8 mouse cellular contexts compared by ENCODE assay signal in genomic region chr11:67112019-67112850, GRCm38 (mm10). TPM values are rescaled to one million over a fixed set of nuclear protein-coding genes. Genes with fewer than 3 reads are reported as not detected.
DNase-seq lines count a peak whose midpoint lies in the region; ATAC-seq and TF ChIP-seq lines count a peak whose summit lies in the region.

No protein-coding gene starts in this region.

- no peak for ATAC-seq in forebrain, embryonic 12.5 days (ENCODE audit: low FRiP score)
- ATAC-seq in forebrain, embryonic 16.5 days, result peak; percentile 15
- no peak for ATAC-seq in lung, postnatal 0 days

- no peak overlapping the region for H3K9ac ChIP-seq in forebrain, embryonic 12.5 days
- H3K9ac ChIP-seq in ES-Bruce4 (ENCODE audit: low read depth, poor library complexity, severe bottlenecking), result no peak overlapping the region
- H3K9ac ChIP-seq in forebrain, embryonic 16.5 days (replicated peaks; ENCODE audit: low read depth, low read length), result no peak overlapping the region
- no peak overlapping the region for H3K9ac ChIP-seq in lung, postnatal 0 days (replicated peaks; ENCODE audit: low read depth)

- H3K4me1 ChIP-seq in forebrain, embryonic 10.5 days, result peaks cover 2% of the 10 kb centered on the region; the same call in 1 of the 2 replicates
- no peaks in the 10 kb centered on the region for H3K4me1 ChIP-seq in forebrain, embryonic 12.5 days
- no peaks in the 10 kb centered on the region for H3K4me1 ChIP-seq in ES-Bruce4 (ENCODE audit: control insufficient read depth, insufficient read depth, low read length)
- no peaks in the 10 kb centered on the region for H3K4me1 ChIP-seq in forebrain, embryonic 16.5 days (replicated peaks; ENCODE audit: control insufficient read depth, insufficient read depth, low read length)
- H3K4me1 ChIP-seq in lung, postnatal 0 days (ENCODE audit: insufficient read depth, low read depth, low read length), result no peaks in the 10 kb centered on the region

- H3K27ac ChIP-seq in forebrain, embryonic 10.5 days, result no peak overlapping the region
- no peak overlapping the region for H3K27ac ChIP-seq in forebrain, embryonic 12.5 days
- H3K27ac ChIP-seq in ES-Bruce4 (ENCODE audit: insufficient read depth, low read length), result no peak overlapping the region
- H3K27ac ChIP-seq in forebrain, embryonic 16.5 days (ENCODE audit: low read length), result no peak overlapping the region
- no peak overlapping the region for H3K27ac ChIP-seq in lung, postnatal 0 days (ENCODE audit: low read length)

- WGBS in forebrain, embryonic 10.5 days, result 31% methylated on average over 11 of the region's 11 CpGs
- 33% methylated on average over 11 of the region's 11 CpGs for WGBS in forebrain, embryonic 12.5 days
- WGBS in forebrain, embryonic 16.5 days, result 32% methylated on average over 11 of the region's 11 CpGs
- 26% methylated on average over 11 of the region's 11 CpGs for WGBS in lung, postnatal 0 days

- DNase-seq in forebrain, embryonic 10.5 days (ENCODE audit: extremely low spot score, low spot score), result peak; percentile 70
- peak; percentile 65 for DNase-seq in c-Kit-positive CD71-negative TER-119-negative erythroid progenitor cells, embryonic 14.5 days (ENCODE audit: low read depth)
- peak; percentile 19 to 66 for DNase-seq in kidney, adult 8-10 months
- DNase-seq in lung, postnatal 0 days (ENCODE audit: low spot score), result peak; percentile 75
- DNase-seq in right cerebral cortex, postnatal 10 days (ENCODE audit: low spot score in 2 of 2), result peak; percentile 61 to 81

- no peak for TF ChIP-seq EP300 in ES-Bruce4 (IDR thresholded peaks at IDR 0.05; ENCODE audit: insufficient read depth, low read depth, low read length)
- no peak for TF ChIP-seq EP300 in lung, postnatal 0 days (IDR thresholded peaks at IDR 0.05)

- no peaks in the 10 kb centered on the region for H3K9me3 ChIP-seq in forebrain, embryonic 10.5 days
- no peaks in the 10 kb centered on the region for H3K9me3 ChIP-seq in forebrain, embryonic 12.5 days
- H3K9me3 ChIP-seq in ES-Bruce4 (replicated peaks; ENCODE audit: control insufficient read depth, insufficient read depth, low read length, poor library complexity, severe bottlenecking), result no peaks in the 10 kb centered on the region
- H3K9me3 ChIP-seq in forebrain, embryonic 16.5 days (ENCODE audit: control insufficient read depth, low read length), result no peaks in the 10 kb centered on the region
- no peaks in the 10 kb centered on the region for H3K9me3 ChIP-seq in lung, postnatal 0 days (ENCODE audit: low read length)

- H3K27me3 ChIP-seq in forebrain, embryonic 10.5 days (ENCODE audit: poor library complexity, severe bottlenecking), result peaks cover 4% of the 10 kb centered on the region; the same call in 1 of the 2 replicates
- 0 out of 2 replicates have a peak, but pooled peaks cover 18% of the 10 kb centered on the region for H3K27me3 ChIP-seq in forebrain, embryonic 12.5 days
- H3K27me3 ChIP-seq in ES-Bruce4 (ENCODE audit: control insufficient read depth, insufficient read depth, low read length, poor library complexity, severe bottlenecking), result no peaks in the 10 kb centered on the region
- no peaks in the 10 kb centered on the region for H3K27me3 ChIP-seq in forebrain, embryonic 16.5 days (replicated peaks; ENCODE audit: control insufficient read depth, insufficient read depth, low read length)
- H3K27me3 ChIP-seq in lung, postnatal 0 days (replicated peaks; ENCODE audit: insufficient read depth, low read length), result no peaks in the 10 kb centered on the region

- TF ChIP-seq POLR2A in ES-Bruce4 (IDR thresholded peaks at IDR 0.05; ENCODE audit: insufficient read depth, low read length), result no peak

- no peak overlapping the region for H3K4me2 ChIP-seq in forebrain, embryonic 12.5 days
- no peak overlapping the region for H3K4me2 ChIP-seq in forebrain, embryonic 16.5 days (ENCODE audit: low read length)
- no peak overlapping the region for H3K4me2 ChIP-seq in lung, postnatal 0 days (replicated peaks; ENCODE audit: low read depth, low read length)

- no peaks in the 10 kb centered on the region for H3K36me3 ChIP-seq in forebrain, embryonic 10.5 days (replicated peaks)
- H3K36me3 ChIP-seq in forebrain, embryonic 12.5 days (replicated peaks), result no peaks in the 10 kb centered on the region
- H3K36me3 ChIP-seq in ES-Bruce4 (ENCODE audit: control insufficient read depth, insufficient read depth, low read length, poor library complexity, severe bottlenecking), result no peaks in the 10 kb centered on the region
- H3K36me3 ChIP-seq in forebrain, embryonic 16.5 days (ENCODE audit: control insufficient read depth, insufficient read depth), result no peaks in the 10 kb centered on the region
- H3K36me3 ChIP-seq in lung, postnatal 0 days (ENCODE audit: insufficient read depth, low read length), result no peaks in the 10 kb centered on the region

- TF ChIP-seq CTCF in ES-Bruce4 (IDR thresholded peaks at IDR 0.05; ENCODE audit: low read depth, low read length), result peak; percentile 32
- TF ChIP-seq CTCF in lung, postnatal 0 days (IDR thresholded peaks at IDR 0.05), result peak; percentile 83

- no peak overlapping the region for H3K4me3 ChIP-seq in forebrain, embryonic 10.5 days
- H3K4me3 ChIP-seq in forebrain, embryonic 12.5 days (replicated peaks), result no peak overlapping the region
- no peak overlapping the region for H3K4me3 ChIP-seq in ES-Bruce4 (ENCODE audit: low read depth, low read length)
- H3K4me3 ChIP-seq in forebrain, embryonic 16.5 days (replicated peaks; ENCODE audit: low read length), result no peak overlapping the region
- H3K4me3 ChIP-seq in lung, postnatal 0 days (ENCODE audit: low read depth, low read length), result no peak overlapping the region

RNA-seq across cellular contexts. Expression of gene Myh3, which starts 34.1 kb away (rescaled TPM):
- 0.28 and 0.37 TPM in 2 replicates for polyA plus RNA-seq in forebrain, embryonic 10.5 days (2016; fragmentation: Nextera tagmentation; extraction: Ambion mirVana)
- polyA plus RNA-seq in forebrain, embryonic 12.5 days (2016; fragmentation: Nextera tagmentation; extraction: Ambion mirVana), result 0.33 and 0.87 TPM in 2 replicates
- 0.36 and 0.47 TPM in 2 replicates for polyA plus RNA-seq in ES-Bruce4 (2011; ENCODE audit: insufficient read depth, insufficient read length, low read depth, missing spikeins)
- polyA plus RNA-seq in forebrain, embryonic 16.5 days (2015; fragmentation: Nextera tagmentation; extraction: Ambion mirVana), result 0.09 and 0.36 TPM in 2 replicates
- polyA plus RNA-seq in lung, postnatal 0 days (2015; fragmentation: Nextera tagmentation; extraction: Ambion mirVana), result 0.07 and 0.12 TPM in 2 replicates

RNA-seq across cellular contexts. Expression of gene Myh2, which starts 58.6 kb away (rescaled TPM):
- polyA plus RNA-seq in forebrain, embryonic 10.5 days (2016; fragmentation: Nextera tagmentation; extraction: Ambion mirVana), result not detected in 2 replicates
- polyA plus RNA-seq in forebrain, embryonic 12.5 days (2016; fragmentation: Nextera tagmentation; extraction: Ambion mirVana), result 0.05 and 0.08 TPM in 2 replicates
- polyA plus RNA-seq in ES-Bruce4 (2011; ENCODE audit: insufficient read depth, insufficient read length, low read depth, missing spikeins), result not detected in 2 replicates
- polyA plus RNA-seq in forebrain, embryonic 16.5 days (2015; fragmentation: Nextera tagmentation; extraction: Ambion mirVana), result 0.05 TPM in 1 of 2 replicates, not detected in the other
- not detected in 2 replicates for polyA plus RNA-seq in lung, postnatal 0 days (2015; fragmentation: Nextera tagmentation; extraction: Ambion mirVana)

RNA-seq across cellular contexts. Expression of gene Sco1, which starts 59.8 kb away (rescaled TPM):
- 21.1 and 22.9 TPM in 2 replicates for polyA plus RNA-seq in forebrain, embryonic 10.5 days (2016; fragmentation: Nextera tagmentation; extraction: Ambion mirVana)
- 15.8 and 16.4 TPM in 2 replicates for polyA plus RNA-seq in forebrain, embryonic 12.5 days (2016; fragmentation: Nextera tagmentation; extraction: Ambion mirVana)
- polyA plus RNA-seq in ES-Bruce4 (2011; ENCODE audit: insufficient read depth, insufficient read length, low read depth, missing spikeins), result 37.7 and 44.2 TPM in 2 replicates
- polyA plus RNA-seq in forebrain, embryonic 16.5 days (2015; fragmentation: Nextera tagmentation; extraction: Ambion mirVana), result 12.7 and 14.3 TPM in 2 replicates
- polyA plus RNA-seq in lung, postnatal 0 days (2015; fragmentation: Nextera tagmentation; extraction: Ambion mirVana), result 9.3 and 9.7 TPM in 2 replicates

RNA-seq across cellular contexts. Expression of gene Adprm, which starts 59.8 kb away (rescaled TPM):
- 28.5 TPM in 2 replicates for polyA plus RNA-seq in forebrain, embryonic 10.5 days (2016; fragmentation: Nextera tagmentation; extraction: Ambion mirVana)
- 27.0 and 31.9 TPM in 2 replicates for polyA plus RNA-seq in forebrain, embryonic 12.5 days (2016; fragmentation: Nextera tagmentation; extraction: Ambion mirVana)
- polyA plus RNA-seq in ES-Bruce4 (2011; ENCODE audit: insufficient read depth, insufficient read length, low read depth, missing spikeins), result 24.5 and 30.6 TPM in 2 replicates
- polyA plus RNA-seq in forebrain, embryonic 16.5 days (2015; fragmentation: Nextera tagmentation; extraction: Ambion mirVana), result 33.0 and 35.4 TPM in 2 replicates
- polyA plus RNA-seq in lung, postnatal 0 days (2015; fragmentation: Nextera tagmentation; extraction: Ambion mirVana), result 29.3 and 36.4 TPM in 2 replicates
